Mouse (Mus musculus): ENCODE measurements around the gene Ralgps2.

The Ralgps2 gene

GRCm38 (mm10) chr1:156955926-156956760 is 16.7 kb upstream of the Ralgps2 start:
- DNase-seq (ENCODE audit: low spot score) = no peak

- DNase-seq (ENCODE audit: low spot score) = no peak
Measured at GRCm38 (mm10) chr1:156954216-156954615, 14.8 kb upstream of the Ralgps2 start.

GRCm38 (mm10) chr1:156950354-156950753 is 10.9 kb upstream of the Ralgps2 start:
- DNase-seq (ENCODE audit: low spot score) = no peak

- no peak for DNase-seq (ENCODE audit: low spot score)
Measured at GRCm38 (mm10) chr1:156940584-156940983, 1.2 kb upstream of the Ralgps2 start.

- no peak for DNase-seq (ENCODE audit: low spot score)
Measured at GRCm38 (mm10) chr1:156940142-156940522, 706 bp upstream of the Ralgps2 start.

GRCm38 (mm10) chr1:156938705-156939242 is 652 bp downstream of the Ralgps2 start:
- DNase-seq (ENCODE audit: low spot score) = peak; percentile 69

- no peak for DNase-seq (ENCODE audit: low spot score)
Measured at GRCm38 (mm10) chr1:156937436-156937835, 2.0 kb downstream of the Ralgps2 start.

- no peak for DNase-seq (ENCODE audit: low spot score)
Measured at GRCm38 (mm10) chr1:156933712-156934111, 5.7 kb downstream of the Ralgps2 start.

GRCm38 (mm10) chr1:156932036-156932774 is 7.2 kb downstream of the Ralgps2 start:
- no peak for DNase-seq (ENCODE audit: low spot score)

GRCm38 (mm10) chr1:156931106-156931870 is 8.1 kb downstream of the Ralgps2 start:
- DNase-seq (ENCODE audit: low spot score) = no peak

GRCm38 (mm10) chr1:156930263-156930662 is 9.2 kb downstream of the Ralgps2 start:
- DNase-seq (ENCODE audit: low spot score) = no peak

GRCm38 (mm10) chr1:156928255-156928654 is 11.2 kb downstream of the Ralgps2 start:
- DNase-seq (ENCODE audit: low spot score) = no peak

GRCm38 (mm10) chr1:156923511-156923910 is 15.9 kb downstream of the Ralgps2 start:
- no peak for DNase-seq (ENCODE audit: low spot score)

- no peak for DNase-seq (ENCODE audit: low spot score)
Measured at GRCm38 (mm10) chr1:156922921-156923320, 16.5 kb downstream of the Ralgps2 start.

GRCm38 (mm10) chr1:156921290-156921994 is 18.0 kb downstream of the Ralgps2 start:
- DNase-seq (ENCODE audit: low spot score) = no peak

GRCm38 (mm10) chr1:156917460-156917859 is 22.0 kb downstream of the Ralgps2 start:
- DNase-seq (ENCODE audit: low spot score) = peak; percentile 74

- DNase-seq (ENCODE audit: low spot score) = no peak
Measured at GRCm38 (mm10) chr1:156916361-156916760, 23.1 kb downstream of the Ralgps2 start.

GRCm38 (mm10) chr1:156914942-156915341 is 24.5 kb downstream of the Ralgps2 start:
- DNase-seq (ENCODE audit: low spot score) = no peak

GRCm38 (mm10) chr1:156913190-156913589 is 26.2 kb downstream of the Ralgps2 start:
- no peak for DNase-seq (ENCODE audit: low spot score)

- DNase-seq (ENCODE audit: low spot score) = no peak
Measured at GRCm38 (mm10) chr1:156910948-156911347, 28.5 kb downstream of the Ralgps2 start.

- DNase-seq (ENCODE audit: low spot score) = no peak
Measured at GRCm38 (mm10) chr1:156909866-156910265, 29.6 kb downstream of the Ralgps2 start.

- DNase-seq (ENCODE audit: low spot score) = no peak
Measured at GRCm38 (mm10) chr1:156909265-156909664, 30.2 kb downstream of the Ralgps2 start.

Measured in c-Kit-positive CD71-positive TER-119-positive erythroid progenitor cells, embryonic 14.5 days (primary cell).